Mouse (Mus musculus) MEL (cell line): ENCODE measurements around the gene Tet3. TPM values are rescaled to one million over a fixed set of nuclear protein-coding genes. Genes with fewer than 3 reads are reported as not detected.
A peak's percentile ranks its signal among the peaks of the same experiment; 100 is the strongest.

Source experiments
- DNase-seq: peaks from one replicate; pipeline ENCODE4 v3.0.0; 2011; ENCODE audit warnings: low read depth, low spot score
- H3K27ac ChIP-seq: 2 replicates; pipeline ENCODE4 v1.5.1; 2012; ENCODE audit warnings: low read depth, mild to moderate bottlenecking, control low read depth, low read length, moderate library complexity; ENCODE audit not compliant: control insufficient read depth
- H3K27me3 ChIP-seq, 2 experiments: fragments of 150-350 bp in 1 of 2; sonication (generic) in 1 of 2; 2 replicates each; pipeline ENCODE4 v1.6.1; 2012; ENCODE audit warnings: low read length in 2 of 2, mild to moderate bottlenecking in 2 of 2, improper control_type of control experiment in 1 of 2, moderate library complexity in 1 of 2; ENCODE audit not compliant: insufficient read depth in 2 of 2, control insufficient read depth in 1 of 2
- H3K36me3 ChIP-seq, 2 experiments: 2 replicates each; pipeline ENCODE4 v1.6.1; 2012 to 2014; ENCODE audit warnings: low read length in 2 of 2, improper control_type of control experiment in 1 of 2, inconsistent platforms in 1 of 2, mild to moderate bottlenecking in 1 of 2; ENCODE audit not compliant: insufficient read depth in 2 of 2, control insufficient read depth in 1 of 2
- H3K4me1 ChIP-seq, 2 experiments: fragments of 150-350 bp in 1 of 2; sonication (generic) in 1 of 2; 2 replicates each; pipeline ENCODE4 v1.6.1; 2012; ENCODE audit warnings: low read length in 2 of 2, improper control_type of control experiment in 1 of 2, mild to moderate bottlenecking in 1 of 2; ENCODE audit not compliant: insufficient read depth in 2 of 2, control insufficient read depth in 1 of 2
- H3K4me3 ChIP-seq, 2 experiments: fragments of 150-350 bp in 1 of 2; sonication (generic) in 1 of 2; 2 replicates each; pipeline ENCODE4 v1.5.1; 2012; ENCODE audit warnings: low read depth in 2 of 2, low read length in 2 of 2, mild to moderate bottlenecking in 2 of 2, moderate library complexity in 2 of 2, control low read depth in 1 of 2, improper control_type of control experiment in 1 of 2; ENCODE audit not compliant: control insufficient read depth in 1 of 2, insufficient read depth in 1 of 2
- H3K79me2 ChIP-seq: 2 replicates; pipeline ENCODE4 v1.6.1; 2012; ENCODE audit warnings: mild to moderate bottlenecking, low read length, moderate library complexity; ENCODE audit not compliant: control insufficient read depth, poor library complexity, insufficient read depth
- H3K9ac ChIP-seq: 2 replicates; pipeline ENCODE4 v1.6.1; 2012; ENCODE audit warnings: low read depth, mild to moderate bottlenecking, control low read depth, low read length, moderate library complexity; ENCODE audit not compliant: control insufficient read depth, poor library complexity, severe bottlenecking
- H3K9me3 ChIP-seq: fragments of 150-350 bp; sonication (generic); replicated peaks from 2 replicates; pipeline ENCODE4 v1.6.1; 2012; ENCODE audit warnings: mild to moderate bottlenecking, low read length, improper control_type of control experiment, moderate library complexity; ENCODE audit not compliant: insufficient read depth
- CHD1 ChIP-seq: IDR thresholded peaks from 2 replicates; pipeline ENCODE4 v1.6.1; 2012; ENCODE audit warnings: low read depth, mild to moderate bottlenecking, inconsistent platforms, low read length, improper control_type of control experiment
- CTCF ChIP-seq, 3 experiments: IDR thresholded peaks in 2 of 3; conservative IDR thresholded peaks in 1 of 3; 2 replicates each; pipeline ENCODE4 v1.5.1; 2011 to 2012; ENCODE audit warnings: low read length in 3 of 3, low read depth in 2 of 3, mild to moderate bottlenecking in 2 of 3, improper control_type of control experiment in 1 of 3, inconsistent platforms in 1 of 3, mixed read lengths in 1 of 3, moderate library complexity in 1 of 3; ENCODE audit not compliant: control insufficient read depth in 1 of 3, insufficient read depth in 1 of 3, poor library complexity in 1 of 3, severe bottlenecking in 1 of 3
- E2F4 ChIP-seq: IDR thresholded peaks from 2 replicates; pipeline ENCODE4 v1.6.1; 2011; ENCODE audit warnings: low read depth, low read length, improper control_type of control experiment, borderline replicate concordance
- ETS1 ChIP-seq: IDR thresholded peaks from 2 replicates; pipeline ENCODE4 v1.6.1; 2012; ENCODE audit warnings: low read depth, mild to moderate bottlenecking, inconsistent platforms, low read length, improper control_type of control experiment, moderate library complexity
- GABPA ChIP-seq: IDR thresholded peaks from 2 replicates; pipeline ENCODE4 v1.6.1; 2012; ENCODE audit warnings: low read depth, mild to moderate bottlenecking, inconsistent platforms, low read length, improper control_type of control experiment, moderate library complexity
- GATA1 ChIP-seq: IDR thresholded peaks from 2 replicates; pipeline ENCODE4 v1.6.1; 2011; ENCODE audit warnings: low read depth, low read length, improper control_type of control experiment
- JUND ChIP-seq: IDR thresholded peaks from 2 replicates; pipeline ENCODE4 v1.6.1; 2011; ENCODE audit warnings: low read depth, mild to moderate bottlenecking, improper control_type of control experiment, low read length
- KAT2A ChIP-seq: conservative IDR thresholded peaks from 2 replicates; pipeline ENCODE4 v1.6.1; 2012; ENCODE audit warnings: low read depth, low read length, improper control_type of control experiment, inconsistent platforms
- MAFK ChIP-seq: IDR thresholded peaks from 2 replicates; pipeline ENCODE4 v1.6.1; 2011; ENCODE audit warnings: low read depth, mild to moderate bottlenecking, low read length, improper control_type of control experiment, borderline replicate concordance
- MXI1 ChIP-seq: IDR thresholded peaks from 2 replicates; pipeline ENCODE4 v1.6.1; 2011; ENCODE audit warnings: mild to moderate bottlenecking, low read depth, low read length, improper control_type of control experiment
- POLR2A ChIP-seq, 2 experiments: IDR thresholded peaks; 2 replicates each; pipeline ENCODE4 v1.6.1; 2011 to 2012; ENCODE audit warnings: low read length in 2 of 2, mild to moderate bottlenecking in 2 of 2, control low read depth in 1 of 2, improper control_type of control experiment in 1 of 2, low read depth in 1 of 2, moderate library complexity in 1 of 2; ENCODE audit not compliant: control insufficient read depth in 1 of 2, insufficient read depth in 1 of 2, poor library complexity in 1 of 2
- POLR2AphosphoS2 ChIP-seq: IDR thresholded peaks from 2 replicates; pipeline ENCODE4 v1.6.1; 2011; ENCODE audit warnings: low read length, improper control_type of control experiment
- POLR2AphosphoS5 ChIP-seq: IDR thresholded peaks from 2 replicates; pipeline ENCODE4 v1.6.1; 2012; ENCODE audit warnings: low read depth, borderline replicate concordance, mild to moderate bottlenecking, inconsistent platforms, low read length, moderate library complexity, mixed read lengths
- RAD21 ChIP-seq: IDR thresholded peaks from 2 replicates; pipeline ENCODE4 v1.6.1; 2011; ENCODE audit warnings: mild to moderate bottlenecking, low read depth, low read length, improper control_type of control experiment
- RCOR1 ChIP-seq: IDR thresholded peaks from 2 replicates; pipeline ENCODE4 v1.6.1; 2012; ENCODE audit warnings: low read depth, mild to moderate bottlenecking, inconsistent platforms, low read length, improper control_type of control experiment
- SMC3 ChIP-seq: IDR thresholded peaks from 2 replicates; pipeline ENCODE4 v1.6.1; 2011; ENCODE audit warnings: low read depth, low read length, improper control_type of control experiment
- TBP ChIP-seq: IDR thresholded peaks from 2 replicates; pipeline ENCODE4 v1.8.0; 2011; ENCODE audit warnings: low read depth, low read length, improper control_type of control experiment
- USF1 ChIP-seq: IDR thresholded peaks from 2 replicates; pipeline ENCODE4 v1.6.1; 2014; ENCODE audit warnings: low read depth, mild to moderate bottlenecking, inconsistent platforms, low read length, improper control_type of control experiment, moderate library complexity
- USF2 ChIP-seq, 2 experiments: IDR thresholded peaks; 2 replicates each; pipeline ENCODE4 v1.6.1; 2011 to 2012; ENCODE audit warnings: improper control_type of control experiment in 2 of 2, low read length in 2 of 2, borderline replicate concordance in 1 of 2, inconsistent platforms in 1 of 2, low read depth in 1 of 2, mild to moderate bottlenecking in 1 of 2; ENCODE audit not compliant: insufficient read depth in 1 of 2
- polyA plus RNA-seq, 2 experiments: library from polyadenylated mRNA; stranded (reverse) in 1 of 2; unstranded in 1 of 2; fragments of >175 nt in 1 of 2; fragments of >200 nt in 1 of 2; gene quantifications; 2 replicates each; pipeline versions ENCODE4 v1.2.1 to v1.2.4; 2012; ENCODE audit warnings: low replicate concordance in 2 of 2, low read depth in 1 of 2; ENCODE audit not compliant: insufficient read length in 2 of 2, insufficient read depth in 1 of 2, missing spikeins in 1 of 2
- total RNA-seq: library from RNA; depleted of rRNA; stranded (reverse); fragments of 300-350 nt; gene quantifications from 2 replicates; pipeline ENCODE4 v1.2.3, GENCODE M21; 2012; rRNA removed

Tet3 gene
- total and polyA plus RNA-seq, 3 experiments: 11.6 to 35.3 (median 22.9) TPM

DNA sequence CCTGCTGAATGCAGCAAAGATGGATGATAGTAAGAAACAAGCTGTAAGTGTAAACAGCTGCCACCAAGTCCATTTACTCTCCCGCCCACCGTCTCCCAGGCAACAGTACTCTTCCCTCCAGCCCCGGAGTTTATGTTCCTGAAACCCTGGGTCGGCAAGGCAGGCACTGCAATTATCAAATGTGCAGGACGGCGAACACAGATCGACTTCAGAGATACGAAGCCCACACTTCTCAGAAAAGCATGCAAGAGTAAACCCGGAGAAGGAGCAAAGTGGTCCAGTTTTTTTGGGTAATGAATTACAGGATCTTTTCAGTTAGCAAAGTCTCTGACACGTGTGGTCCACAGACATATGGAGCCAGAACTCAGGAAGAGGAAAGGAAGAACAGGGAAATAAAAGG is 142.9 kb downstream of the Tet3 start (continued):
- TF ChIP-seq USF2 (IDR thresholded peaks at IDR 0.05; ENCODE audit: borderline replicate concordance in 1 of 2, insufficient read depth in 1 of 2, low read depth in 1 of 2, low read length in 2 of 2) (no peak), JUND (no peak), RCOR1 (peak; percentile 50; the same call in 1 of the 2 replicates), USF1 (no peak), POLR2AphosphoS5 (no peak), POLR2AphosphoS2 (no peak), POLR2A (IDR thresholded peaks at IDR 0.05; ENCODE audit: control insufficient read depth in 1 of 2, insufficient read depth in 1 of 2, low read depth in 1 of 2, low read length in 2 of 2, poor library complexity in 1 of 2) (peak in 1 of 2 experiments; percentile 31; a peak in 1 of 4 replicates)

DNA sequence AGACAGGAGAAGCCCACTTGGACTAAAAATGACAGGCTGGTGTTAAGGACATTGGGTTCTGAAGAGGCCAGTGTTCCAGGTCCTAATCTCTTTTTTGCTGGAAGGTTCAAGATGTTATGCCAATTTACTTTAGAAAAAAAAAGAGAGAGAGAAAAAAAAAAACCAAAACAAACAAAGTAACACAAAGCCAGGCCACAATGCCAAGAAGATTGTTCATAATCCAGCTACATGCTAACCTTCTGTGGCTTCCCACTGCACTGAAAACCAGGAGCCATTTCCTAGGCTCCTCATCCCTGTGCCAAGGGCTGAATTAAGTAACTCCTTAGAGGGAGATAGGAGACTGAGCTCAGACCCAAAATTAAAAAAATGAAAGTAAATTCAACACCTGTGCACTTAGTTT is 143.6 kb downstream of the Tet3 start:
- TF ChIP-seq E2F4 (no peak), USF2 (IDR thresholded peaks at IDR 0.05; ENCODE audit: borderline replicate concordance in 1 of 2, insufficient read depth in 1 of 2, low read depth in 1 of 2, low read length in 2 of 2) (no peak), GABPA (no peak), GATA1 (no peak), ETS1 (no peak), KAT2A (no peak), MAFK (no peak), JUND (no peak), POLR2AphosphoS5 (no peak), CHD1 (no peak), RAD21 (no peak), MXI1 (no peak), CTCF (IDR thresholded peaks at IDR 0.05 in 2 of 3, conservative IDR thresholded peaks at IDR 0.05 in 1 of 3; ENCODE audit: control insufficient read depth in 1 of 3, insufficient read depth in 1 of 3, low read depth in 2 of 3, low read length in 3 of 3, poor library complexity in 1 of 3, severe bottlenecking in 1 of 3) (no peak), SMC3 (no peak)
- H3K4me3 ChIP-seq: 0 out of 4 replicates have a peak overlapping the region, but pooled peaks have one; percentile 8 to 81
- DNase-seq: no peak
- peaks cover 4 to 12% of the 10 kb centered on the region in 2 experiments; a peak in 3 of 4 replicates for H3K4me1 ChIP-seq
- H3K36me3 ChIP-seq: peaks cover 16 to 21% of the 10 kb centered on the region in 2 experiments
- no peaks in the 10 kb centered on the region for H3K9me3 ChIP-seq
- no peaks in the 10 kb centered on the region for H3K27me3 ChIP-seq
- peaks cover 37% of the 10 kb centered on the region for H3K79me2 ChIP-seq
- no peak overlapping the region; the same call in 1 of the 2 replicates for H3K27ac ChIP-seq
- peak overlapping the region; percentile 92 for H3K9ac ChIP-seq

GRCm38 (mm10) chr6:83312514-83312913 is 146.4 kb downstream of the Tet3 start:
- no peak for TF ChIP-seq TBP
- TF ChIP-seq, all 39 proteins: peak for 0
- no peak overlapping the region for H3K27ac ChIP-seq
- no peak for DNase-seq
- peaks cover 4 to 9% of the 10 kb centered on the region in 2 experiments; a peak in 3 of 4 replicates for H3K4me1 ChIP-seq
- H3K4me3 ChIP-seq: no peak overlapping the region
- no peaks in the 10 kb centered on the region for H3K27me3 ChIP-seq
- H3K36me3 ChIP-seq: peaks cover 14 to 35% of the 10 kb centered on the region in 2 experiments
- H3K79me2 ChIP-seq: peaks cover 37% of the 10 kb centered on the region
- H3K9me3 ChIP-seq: no peaks in the 10 kb centered on the region
- no peak overlapping the region for H3K9ac ChIP-seq

Other genes with a start within 250 kb of the Tet3 start
- 0.04 and 0.07 TPM in 2 replicates for gene Slc4a5, start 239.3 kb downstream of the Tet3 start, total RNA-seq
- gene Slc4a5, start 239.3 kb downstream of the Tet3 start, polyA plus RNA-seq: not detected
- 80.5 and 155 TPM in 2 replicates for gene Mthfd2, start 133.2 kb downstream of the Tet3 start, total RNA-seq
- gene Mthfd2, start 133.2 kb downstream of the Tet3 start, polyA plus RNA-seq: 100 to 1,000 TPM; 219 to 558 TPM
- gene Mob1a, start 133.1 kb downstream of the Tet3 start, total RNA-seq: 71.2 and 74.7 TPM in 2 replicates
- 100 to 1,000 TPM in 1 of 2 experiments, 10 to 100 TPM in 1; 57.0 to 120 TPM for gene Mob1a, start 133.1 kb downstream of the Tet3 start, polyA plus RNA-seq
- 48.3 and 55.2 TPM in 2 replicates for gene Bola3, start 109.9 kb downstream of the Tet3 start, total RNA-seq
- gene Bola3, start 109.9 kb downstream of the Tet3 start, polyA plus RNA-seq: 100 to 1,000 TPM in 1 of 2 experiments, not detected in 1; 211 TPM
- gene Dguok, start 47.9 kb upstream of the Tet3 start, total RNA-seq: 12.6 and 13.4 TPM in 2 replicates
- 10 to 100 TPM in 1 of 2 experiments, not detected in 1; 21.0 TPM for gene Dguok, start 47.9 kb upstream of the Tet3 start, polyA plus RNA-seq
- 0.27 TPM in 1 of 2 replicates, not detected in the other for gene Actg2, start 77.2 kb upstream of the Tet3 start, total RNA-seq
- gene Actg2, start 77.2 kb upstream of the Tet3 start, polyA plus RNA-seq: under 1 TPM in 1 of 2 experiments, not detected in 1; 0.07 TPM
- 4.0 and 4.8 TPM in 2 replicates for gene Stambp, start 113.6 kb upstream of the Tet3 start, total RNA-seq
- 10 to 100 TPM in 1 of 2 experiments, not detected in 1; 18.3 TPM for gene Stambp, start 113.6 kb upstream of the Tet3 start, polyA plus RNA-seq
- not detected in 2 replicates for gene Clec4f, start 197.1 kb upstream of the Tet3 start, total RNA-seq
- gene Clec4f, start 197.1 kb upstream of the Tet3 start, polyA plus RNA-seq: not detected
- gene Cd207, start 218.8 kb upstream of the Tet3 start, total RNA-seq: not detected in 2 replicates
- not detected for gene Cd207, start 218.8 kb upstream of the Tet3 start, polyA plus RNA-seq